11 mouse cellular contexts compared by ENCODE assay signal in the genomic region with DNA sequence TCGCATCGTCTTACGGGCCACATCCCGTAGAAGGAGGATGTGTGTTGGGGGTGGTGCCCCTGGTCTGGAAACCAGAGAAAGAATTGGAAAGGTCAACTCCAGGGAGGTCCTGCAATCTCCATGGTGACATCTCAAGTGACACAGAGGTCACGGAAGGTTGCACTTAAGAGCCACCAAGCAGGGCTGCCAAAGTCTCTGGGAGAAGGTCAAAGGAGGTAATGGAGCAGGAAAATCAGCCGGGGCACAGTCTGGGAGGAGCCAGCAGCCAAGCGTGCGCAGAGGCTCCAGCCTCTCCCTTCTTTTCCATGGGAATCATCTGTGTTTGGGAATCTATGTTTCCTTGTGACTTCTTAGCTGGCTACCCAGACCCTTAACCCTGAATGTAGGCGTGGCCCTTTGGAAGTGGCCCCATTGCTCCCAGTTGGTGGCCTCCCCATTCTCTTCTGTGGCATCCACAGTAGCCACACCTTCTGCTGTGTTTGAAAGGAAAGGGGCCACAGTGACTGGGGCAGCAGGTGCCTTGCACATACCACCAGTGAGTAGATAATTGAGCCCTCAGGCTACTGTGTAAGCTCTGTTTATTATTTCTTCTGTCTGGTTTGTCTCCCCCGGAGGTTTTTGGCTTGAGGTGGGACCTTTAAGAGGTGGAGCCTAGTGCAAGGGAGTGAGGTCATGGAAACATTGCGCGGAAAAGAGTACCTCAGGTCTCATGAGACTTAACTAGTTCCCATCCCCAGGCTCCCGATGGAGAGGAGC.
DNase-seq lines count a peak whose midpoint lies in the region; ATAC-seq and TF ChIP-seq lines count a peak whose summit lies in the region.
"Had no signal": no experiment of that assay in that cellular context is flagged by ENCODE, and none has a peak within 500 bp of the region (broad histone marks: within the 10 kb centered on the region; RNA-seq: fewer than 3 reads in every experiment).

No protein-coding gene starts in this region.

- H3K27me3 ChIP-seq in neural tube, embryonic 15.5 days (replicated peaks), result no peaks in the 10 kb centered on the region; the same call in 1 of the 2 replicates
- H3K27me3 ChIP-seq in kidney, embryonic 14.5 days (ENCODE audit: control insufficient read depth, insufficient read depth, low read length), result no peaks in the 10 kb centered on the region
- H3K27me3 ChIP-seq: liver, embryonic 12.5 days had no signal

- no peak for ATAC-seq in neural tube, embryonic 15.5 days (ENCODE audit: low FRiP score)
- ATAC-seq in kidney, embryonic 14.5 days (ENCODE audit: low FRiP score, low TSS enrichment), result peak; percentile 93
- ATAC-seq: liver, embryonic 12.5 days had no signal

- no peak overlapping the region for H3K4me2 ChIP-seq in neural tube, embryonic 15.5 days
- H3K4me2 ChIP-seq in kidney, embryonic 14.5 days (replicated peaks; ENCODE audit: low read depth, low read length), result peak overlapping the region; percentile 16; the same call in 1 of the 2 replicates
- H3K4me2 ChIP-seq: liver, embryonic 12.5 days; neural tube, embryonic 13.5 days had no signal

- H3K4me1 ChIP-seq in neural tube, embryonic 15.5 days, result 0 out of 2 replicates have a peak, but pooled peaks cover 5% of the 10 kb centered on the region
- peaks cover 14% of the 10 kb centered on the region; the same call in 1 of the 2 replicates for H3K4me1 ChIP-seq in kidney, embryonic 14.5 days (ENCODE audit: control insufficient read depth, insufficient read depth, low read length)
- H3K4me1 ChIP-seq: liver, embryonic 12.5 days had no signal

- H3K36me3 ChIP-seq in neural tube, embryonic 15.5 days, result no peaks in the 10 kb centered on the region
- no peaks in the 10 kb centered on the region for H3K36me3 ChIP-seq in kidney, embryonic 14.5 days (ENCODE audit: control insufficient read depth, insufficient read depth, low read length)
- H3K36me3 ChIP-seq: liver, embryonic 12.5 days; neural tube, embryonic 13.5 days had no signal

- DNase-seq in adrenal gland, adult (ENCODE audit: inconsistent age in 2 of 2, low spot score in 1 of 2), result peak; percentile 5 to 48
- no peak for DNase-seq in adrenal gland, postnatal 25 days
- peak; percentile 57 for DNase-seq in neural tube, embryonic 10.5 days (ENCODE audit: extremely low spot score, low spot score)
- no peak for DNase-seq in left cerebral cortex, adult 2 months (ENCODE audit: extremely low spot score in 1 of 2, low spot score in 2 of 2)
- no peak for DNase-seq in cerebellum, postnatal 36 days
- no peak for DNase-seq in layer of hippocampus, adult 8-10 months (ENCODE audit: low spot score in 2 of 2)
- DNase-seq: thymus, postnatal 25 days had no signal

- intact Hi-C loops in left cerebral cortex, adult 2 months (cut with DNase I), result no loop called here

- no peak overlapping the region for H3K9ac ChIP-seq in neural tube, embryonic 15.5 days (replicated peaks)
- no peak overlapping the region for H3K9ac ChIP-seq in kidney, embryonic 14.5 days (ENCODE audit: low read depth, low read length)
- H3K9ac ChIP-seq: liver, embryonic 12.5 days; neural tube, embryonic 13.5 days had no signal

- TF ChIP-seq CTCF in left cerebral cortex, adult 2 months (IDR thresholded peaks at IDR 0.05), result no peak

- no peak overlapping the region for H3K27ac ChIP-seq in neural tube, embryonic 15.5 days (replicated peaks)
- peak overlapping the region; percentile 48; the same call in 1 of the 2 replicates for H3K27ac ChIP-seq in kidney, embryonic 14.5 days (ENCODE audit: low read depth, low read length)
- no peak overlapping the region for H3K27ac ChIP-seq in left cerebral cortex, adult 2 months
- H3K27ac ChIP-seq: liver, embryonic 12.5 days; neural tube, embryonic 13.5 days had no signal

- H3K9me3 ChIP-seq in neural tube, embryonic 15.5 days (replicated peaks), result no peaks in the 10 kb centered on the region
- H3K9me3 ChIP-seq in kidney, embryonic 14.5 days (ENCODE audit: control insufficient read depth, low read length), result no peaks in the 10 kb centered on the region; the same call in 1 of the 2 replicates
- H3K9me3 ChIP-seq: liver, embryonic 12.5 days; neural tube, embryonic 13.5 days had no signal

- no peak overlapping the region for H3K4me3 ChIP-seq in neural tube, embryonic 15.5 days (replicated peaks)
- no peak overlapping the region for H3K4me3 ChIP-seq in kidney, embryonic 14.5 days (ENCODE audit: low read length)
- no peak overlapping the region for H3K4me3 ChIP-seq in left cerebral cortex, adult 2 months
- H3K4me3 ChIP-seq: liver, embryonic 12.5 days; neural tube, embryonic 13.5 days had no signal

- 16% methylated on average over 13 of the region's 13 CpGs for WGBS in neural tube, embryonic 15.5 days
- WGBS in kidney, embryonic 14.5 days, result 9% methylated on average over 13 of the region's 13 CpGs

Comparison
In these comparisons a context has a peak if more than half of its experiments do, and no peak if none do; other contexts are left out.
1. DNase-seq: peak in adrenal gland, adult (2 of 2) and neural tube, embryonic 10.5 days (single experiment); none in adrenal gland, postnatal 25 days (single experiment), left cerebral cortex, adult 2 months (0 of 2), cerebellum, postnatal 36 days (0 of 2) and layer of hippocampus, adult 8-10 months (0 of 2).